Mouse (Mus musculus) ES-Bruce4 (cell line): ENCODE data around the gene Pi4k2b.

ENCODE experiments used
- CTCF ChIP-seq: IDR thresholded peaks from one replicate; pipeline ENCODE4 v1.8.1; 2011; ENCODE audit warnings: low read depth, low read length
- EP300 ChIP-seq: IDR thresholded peaks from 2 replicates; pipeline ENCODE4 v1.6.1; 2011; ENCODE audit warnings: low read depth, low read length; ENCODE audit not compliant: insufficient read depth
- POLR2A ChIP-seq: IDR thresholded peaks from one replicate; pipeline ENCODE4 v1.8.1; 2011; ENCODE audit warnings: low read length; ENCODE audit not compliant: insufficient read depth

DNA sequence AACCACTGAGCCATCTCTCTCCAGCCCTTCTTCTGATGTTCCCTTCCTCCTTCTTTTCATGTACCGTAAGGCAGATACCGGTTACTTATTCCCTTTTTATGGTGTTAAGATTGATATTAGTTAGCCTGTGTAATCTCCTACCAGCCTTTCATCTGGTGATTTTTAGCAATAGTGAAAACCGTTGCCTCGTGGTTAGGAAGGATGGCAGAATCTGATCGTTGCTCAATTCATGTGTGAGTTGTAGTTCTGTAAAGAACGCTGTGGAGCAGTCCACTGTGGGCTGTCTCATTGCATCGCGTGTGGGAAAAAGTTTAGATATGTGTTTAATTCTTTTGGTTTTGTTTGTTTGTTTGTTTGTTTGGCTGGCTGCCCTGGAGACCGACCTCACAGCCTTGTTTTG is 51.9 kb downstream of the Pi4k2b start:
- TF ChIP-seq CTCF (no peak), EP300 (no peak), POLR2A (no peak)
